ENCODE assay signal across 18 mouse cellular contexts in genomic region chr1:150145049-150145448, GRCm38 (mm10). TPM values are rescaled to one million over a fixed set of nuclear protein-coding genes. Genes with fewer than 3 reads are reported as not detected.
A peak's percentile ranks its signal among the peaks of the same experiment; 100 is the strongest.
DNase-seq lines count a peak whose midpoint lies in the region; ATAC-seq lines count a peak whose summit lies in the region.
"Had no signal": no experiment of that assay in that cellular context is flagged by ENCODE, and none has a peak within 500 bp of the region (broad histone marks: within the 10 kb centered on the region; RNA-seq: fewer than 3 reads in every experiment).

No protein-coding gene starts in this region.

- no peaks in the 10 kb centered on the region for H3K27me3 ChIP-seq in limb, embryonic 10.5 days (ENCODE audit: low read depth, poor library complexity, severe bottlenecking)
- H3K27me3 ChIP-seq: forebrain, embryonic 12.5 days; hindbrain, embryonic 13.5 days; intestine, embryonic 15.5 days; limb, embryonic 15.5 days had no signal

- DNase-seq in frontal cortex, postnatal 36 days (ENCODE audit: low spot score in 2 of 2) = no peak
- DNase-seq in urinary bladder, postnatal 14 days (ENCODE audit: low spot score) = peak; percentile 14
- DNase-seq in urinary bladder, postnatal 4 days (ENCODE audit: low spot score in 2 of 2) = no peak
- peak; percentile 33 for DNase-seq in fibroblast of lung, adult 2 months (ENCODE audit: low read depth)
- no peak for DNase-seq in kidney, adult 11 months
- no peak for DNase-seq in limb, embryonic 10.5 days (ENCODE audit: low spot score)
- no peak for DNase-seq in kidney, postnatal 4 days
- DNase-seq: B cell, adult 2 months; cerebellum, adult 18-20 months; liver, postnatal 0 days; thymus, adult 18-20 months had no signal

- ATAC-seq in frontal cortex, adult (ENCODE audit: low TSS enrichment) = peak; percentile 32; the same call in 1 of the 2 replicates
- ATAC-seq: intestine, embryonic 15.5 days; liver, postnatal 0 days had no signal

- H3K36me3 ChIP-seq in limb, embryonic 10.5 days = no peaks in the 10 kb centered on the region
- H3K36me3 ChIP-seq: forebrain, embryonic 12.5 days; hindbrain, embryonic 13.5 days; intestine, embryonic 15.5 days; limb, embryonic 15.5 days; midbrain, embryonic 10.5 days had no signal

- 93% methylated on average over 8 of the region's 8 CpGs for WGBS in limb, embryonic 10.5 days

- H3K9me3 ChIP-seq in limb, embryonic 10.5 days (replicated peaks) = no peaks in the 10 kb centered on the region
- H3K9me3 ChIP-seq: forebrain, embryonic 12.5 days; hindbrain, embryonic 13.5 days; intestine, embryonic 15.5 days; limb, embryonic 15.5 days; midbrain, embryonic 10.5 days had no signal

- no peak overlapping the region for H3K4me3 ChIP-seq in limb, embryonic 10.5 days
- H3K4me3 ChIP-seq: forebrain, embryonic 12.5 days; hindbrain, embryonic 13.5 days; intestine, embryonic 15.5 days; limb, embryonic 15.5 days; midbrain, embryonic 10.5 days had no signal

- no peak overlapping the region for H3K27ac ChIP-seq in limb, embryonic 10.5 days
- H3K27ac ChIP-seq: forebrain, embryonic 12.5 days; hindbrain, embryonic 13.5 days; intestine, embryonic 15.5 days; kidney, postnatal 0 days; limb, embryonic 15.5 days; midbrain, embryonic 10.5 days had no signal

- H3K4me1 ChIP-seq in limb, embryonic 10.5 days = no peaks in the 10 kb centered on the region
- H3K4me1 ChIP-seq: forebrain, embryonic 12.5 days; hindbrain, embryonic 13.5 days; intestine, embryonic 15.5 days; limb, embryonic 15.5 days; midbrain, embryonic 10.5 days had no signal

RNA-seq across cellular contexts. Expression of gene Ptgs2, which starts 45.2 kb away (rescaled TPM):
- polyA plus RNA-seq in limb, embryonic 10.5 days (2016; fragmentation: Nextera tagmentation; extraction: Ambion mirVana) = not detected in 2 replicates
- polyA plus RNA-seq: liver, postnatal 0 days had no signal

Comparison
In these comparisons a context has a peak if more than half of its experiments do, and no peak if none do; other contexts are left out.
1. DNase-seq: peak in urinary bladder, postnatal 14 days (single experiment) and fibroblast of lung, adult 2 months (single experiment); none in frontal cortex, postnatal 36 days (0 of 2), urinary bladder, postnatal 4 days (0 of 2), kidney, adult 11 months (single experiment), limb, embryonic 10.5 days (single experiment) and kidney, postnatal 4 days (0 of 2).